Mouse (Mus musculus) limb, embryonic 14.5 days (tissue): Measurements from ENCODE around the gene Efemp1. TPM values are rescaled to one million over a fixed set of nuclear protein-coding genes. Genes with fewer than 3 reads are reported as not detected.

ENCODE experiments used
- ATAC-seq: fragments of 200-750 bp; cut with Nextera tagmentation; 2 replicates; pipeline ENCODE4 v1.8.0; 2017; ENCODE audit warnings: low read depth, moderate number of reproducible peaks, moderate TSS enrichment; ENCODE audit not compliant: low FRiP score
- DNase-seq: peaks from one replicate; pipeline ENCODE4 v3.0.0-alpha.2; 2015; ENCODE audit warnings: low spot score
- H3K27ac ChIP-seq: fragments of 300-500 bp; sonication (generic); replicated peaks from 2 replicates; pipeline ENCODE4 v1.5.1; 2014; ENCODE audit warnings: low read depth, mild to moderate bottlenecking, low read length, moderate library complexity, mixed read lengths
- H3K27me3 ChIP-seq: fragments of 300-500 bp; sonication (generic); 2 replicates; pipeline ENCODE4 v1.6.1; 2014; ENCODE audit warnings: low read length, mixed read lengths; ENCODE audit not compliant: control insufficient read depth, insufficient read depth
- H3K36me3 ChIP-seq: fragments of 300-500 bp; sonication (generic); 2 replicates; pipeline ENCODE4 v1.6.1; 2014; ENCODE audit warnings: mild to moderate bottlenecking, low read length, moderate library complexity, mixed read lengths; ENCODE audit not compliant: control insufficient read depth, insufficient read depth
- H3K4me1 ChIP-seq: fragments of 300-500 bp; sonication (generic); 2 replicates; pipeline ENCODE4 v1.6.1; 2014; ENCODE audit warnings: antibody characterized with exemption, low read length, mixed read lengths; ENCODE audit not compliant: control insufficient read depth, insufficient read depth
- H3K4me2 ChIP-seq: fragments of 300-500 bp; sonication (generic); replicated peaks from 2 replicates; pipeline ENCODE4 v1.6.1; 2014; ENCODE audit warnings: low read depth, mild to moderate bottlenecking, low read length, moderate library complexity; ENCODE audit not compliant: severe bottlenecking
- H3K4me3 ChIP-seq: fragments of 300-500 bp; sonication (generic); replicated peaks from 2 replicates; pipeline ENCODE4 v1.5.1; 2014; ENCODE audit warnings: low read length
- H3K9ac ChIP-seq: fragments of 300-500 bp; sonication (generic); 2 replicates; pipeline ENCODE4 v1.6.1; 2014; ENCODE audit warnings: mild to moderate bottlenecking, low read depth, low read length, moderate library complexity; ENCODE audit not compliant: severe bottlenecking
- H3K9me3 ChIP-seq: fragments of 300-500 bp; sonication (generic); 2 replicates; pipeline ENCODE4 v1.6.1; 2016; ENCODE audit warnings: low read length; ENCODE audit not compliant: control insufficient read depth
- POLR2A ChIP-seq: fragments of 200-500 bp; IDR thresholded peaks from 2 replicates; pipeline ENCODE4 v1.8.0; 2012; ENCODE audit warnings: inconsistent platforms, mild to moderate bottlenecking, moderate library complexity, borderline replicate concordance; ENCODE audit not compliant: insufficient read depth, insufficient read length; ENCODE audit errors: extremely low read depth
- WGBS: fragments of 180-500 bp; shearing (Covaris S2); extraction: QIAGEN DNeasy Blood & Tissue Kit; methylation state at CpG from one replicate; pipeline ENCODE4 v1.1.7; 2014; 5-methylcytosine and 5-hydroxymethylcytosine counted together
- polyA plus RNA-seq, 2 experiments: library from polyadenylated mRNA; depleted of rRNA in 1 of 2; stranded (reverse) in 1 of 2; unstranded in 1 of 2; fragments of >200 nt; fragmentation: Nextera tagmentation in 1 of 2; extraction: Ambion mirVana in 1 of 2; gene quantifications; 2 replicates each; pipeline versions ENCODE4 v1.2.1 to v1.2.3; 2012 to 2014

Efemp1 gene
- polyA plus RNA-seq, 2 experiments, result 35.5 to 39.0 TPM

DNA sequence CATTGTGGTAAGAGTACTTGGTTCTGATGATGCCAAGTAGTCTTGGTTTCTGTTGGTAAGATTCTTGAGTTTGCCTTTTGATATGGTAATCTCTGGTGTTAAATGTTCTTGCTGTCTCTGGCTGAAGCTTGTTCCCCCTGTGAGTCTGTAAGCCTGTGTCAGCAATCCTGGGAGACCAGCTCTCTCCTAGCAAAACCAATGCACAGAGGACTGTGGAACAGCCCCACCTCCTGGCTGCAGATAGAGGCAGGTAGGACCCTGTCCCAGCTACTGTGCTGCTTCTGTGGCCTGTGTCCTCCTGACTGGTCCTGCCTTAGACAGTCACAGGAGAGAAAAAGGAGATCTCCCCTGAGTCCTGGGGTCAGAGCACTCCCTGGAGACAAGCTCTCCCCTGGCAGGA, 81.4 kb downstream of the Efemp1 start:
- no peaks in the 10 kb centered on the region for H3K9me3 ChIP-seq
- H3K36me3 ChIP-seq, result no peaks in the 10 kb centered on the region
- ATAC-seq (no peak), DNase-seq (no peak)
- H3K27me3 ChIP-seq, result no peaks in the 10 kb centered on the region
- TF ChIP-seq POLR2A, result no peak
- no peaks in the 10 kb centered on the region for H3K4me1 ChIP-seq
- H3K4me3 ChIP-seq, result no peak overlapping the region
- H3K9ac ChIP-seq, result no peak overlapping the region
- H3K27ac ChIP-seq, result no peak overlapping the region
- H3K4me2 ChIP-seq, result no peak overlapping the region

DNA sequence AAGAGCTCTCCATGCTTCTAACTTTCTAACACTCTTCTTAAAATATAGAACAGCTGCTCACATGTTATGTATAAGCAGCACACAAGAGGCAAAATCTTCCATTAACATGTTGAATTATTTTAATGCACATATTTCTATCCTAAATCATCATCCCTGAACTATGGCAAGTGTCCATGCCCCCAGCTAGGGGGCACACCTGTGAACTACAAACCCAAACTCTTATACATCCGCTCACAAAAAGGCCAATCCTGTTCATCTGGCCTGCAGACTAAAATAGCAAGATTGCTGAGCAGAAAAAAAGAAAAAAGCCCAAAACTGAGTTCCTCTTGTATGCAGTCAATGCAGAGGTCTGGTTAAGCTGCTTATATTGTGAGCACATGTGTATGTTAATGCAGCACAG, 86.6 kb downstream of the Efemp1 start:
- ATAC-seq (no peak), DNase-seq (no peak)
- H3K9me3 ChIP-seq, result no peaks in the 10 kb centered on the region
- H3K9ac ChIP-seq, result no peak overlapping the region
- H3K27ac ChIP-seq, result no peak overlapping the region
- H3K27me3 ChIP-seq, result no peaks in the 10 kb centered on the region
- no peak overlapping the region for H3K4me2 ChIP-seq
- H3K4me1 ChIP-seq, result no peaks in the 10 kb centered on the region; the same call in 1 of the 2 replicates
- no peak overlapping the region for H3K4me3 ChIP-seq
- WGBS, result 50% methylated on average over 1 of the region's 1 CpGs
- no peaks in the 10 kb centered on the region for H3K36me3 ChIP-seq
- TF ChIP-seq POLR2A, result no peak

DNA sequence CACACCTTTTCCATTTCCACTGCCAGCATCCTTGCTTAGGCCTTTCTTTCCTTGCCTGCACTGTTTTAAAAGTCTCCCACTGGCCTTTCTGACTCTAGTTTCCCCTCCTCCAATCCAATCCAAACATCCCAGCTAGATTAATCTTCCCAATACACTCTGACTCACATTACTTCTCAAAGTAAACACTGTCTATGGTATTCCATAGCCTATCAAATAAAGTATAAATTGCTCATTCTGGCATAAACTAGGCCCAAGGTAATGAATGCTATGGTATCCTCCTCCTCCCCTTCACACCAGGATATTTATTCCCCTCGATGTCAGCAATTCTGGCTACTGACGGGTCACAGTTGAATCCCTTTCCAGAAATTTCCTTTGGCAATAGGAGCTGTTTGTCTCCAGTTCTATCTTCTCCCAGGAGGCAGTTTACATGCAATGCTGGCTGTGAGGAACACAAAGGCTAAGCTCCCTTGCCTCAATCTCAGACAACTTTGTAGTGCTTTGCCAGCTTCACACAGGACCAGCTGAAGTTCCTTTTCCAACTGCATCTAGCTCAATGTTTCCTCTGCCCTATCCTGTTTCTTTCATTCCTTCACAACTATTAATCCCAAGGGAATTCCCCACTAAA, 98.7 kb downstream of the Efemp1 start:
- H3K9me3 ChIP-seq, result no peaks in the 10 kb centered on the region
- WGBS, result 75% methylated on average over 2 of the region's 2 CpGs
- no peak overlapping the region for H3K27ac ChIP-seq
- H3K27me3 ChIP-seq, result no peaks in the 10 kb centered on the region
- H3K36me3 ChIP-seq, result no peaks in the 10 kb centered on the region
- TF ChIP-seq POLR2A, result no peak
- H3K4me1 ChIP-seq, result peaks cover 13% of the 10 kb centered on the region
- no peak overlapping the region for H3K4me3 ChIP-seq
- DNase-seq (no peak), ATAC-seq (no peak)
- H3K4me2 ChIP-seq, result no peak overlapping the region
- H3K9ac ChIP-seq, result no peak overlapping the region

DNA sequence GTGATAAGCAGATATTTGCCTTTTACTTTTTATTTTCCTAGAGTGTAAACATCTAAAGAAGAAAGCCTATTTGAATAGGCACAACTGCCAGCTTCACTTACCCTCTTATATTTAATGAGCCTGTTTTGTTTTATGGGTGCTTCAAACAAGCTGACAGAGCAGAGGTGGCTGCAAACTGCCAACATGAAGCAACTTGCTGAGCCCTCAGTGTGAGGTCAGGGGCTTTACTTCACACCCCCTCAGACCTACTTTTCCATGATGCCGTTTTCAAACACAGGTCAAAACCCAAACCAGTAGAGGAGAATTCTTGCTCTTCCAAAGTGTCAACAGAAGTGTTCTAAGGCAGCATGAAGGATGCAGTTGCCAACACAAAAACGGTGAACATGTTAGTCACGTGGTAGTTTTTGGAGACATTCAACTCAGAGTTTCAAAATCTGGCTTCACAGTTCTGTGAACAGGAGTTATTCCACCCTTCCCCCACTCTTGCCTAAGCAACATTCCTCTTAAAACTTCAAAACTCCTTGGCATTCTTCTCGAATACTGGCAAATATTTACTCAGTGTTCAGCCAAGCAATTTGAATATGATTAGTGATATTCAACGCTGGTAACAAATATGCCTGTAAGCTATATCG, 101.8 kb downstream of the Efemp1 start:
- no peaks in the 10 kb centered on the region for H3K36me3 ChIP-seq
- no peak overlapping the region for H3K27ac ChIP-seq
- DNase-seq, result no peak
- H3K4me1 ChIP-seq, result peaks cover 13% of the 10 kb centered on the region
- WGBS, result 37% methylated on average over 6 of the region's 6 CpGs
- H3K9ac ChIP-seq, result no peak overlapping the region
- H3K27me3 ChIP-seq, result no peaks in the 10 kb centered on the region
- no peak overlapping the region for H3K4me2 ChIP-seq
- ATAC-seq, result no peak
- TF ChIP-seq POLR2A, result no peak
- H3K9me3 ChIP-seq, result no peaks in the 10 kb centered on the region
- H3K4me3 ChIP-seq, result no peak overlapping the region

DNA sequence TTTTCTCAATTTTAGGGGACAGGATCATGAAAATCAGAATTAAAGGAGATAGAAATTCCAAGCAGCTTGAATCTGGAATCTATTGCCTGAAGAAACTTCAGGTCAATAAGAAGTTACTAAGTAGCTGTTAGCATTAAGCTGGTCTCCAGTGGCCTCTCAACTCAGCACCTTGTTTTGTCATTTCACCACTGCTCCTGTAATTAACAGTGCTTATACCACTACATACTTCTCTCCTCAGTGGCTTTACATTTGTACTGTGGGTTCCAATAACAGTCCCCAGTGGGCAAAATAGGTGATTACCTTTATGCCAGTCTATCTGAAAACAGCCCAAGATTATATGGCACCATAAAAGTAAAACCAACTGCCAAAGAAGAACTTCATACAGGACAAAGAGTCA, 102.3 kb downstream of the Efemp1 start:
- H3K27me3 ChIP-seq, result no peaks in the 10 kb centered on the region
- no peak overlapping the region for H3K4me3 ChIP-seq
- DNase-seq, result no peak
- no peak overlapping the region for H3K9ac ChIP-seq
- H3K9me3 ChIP-seq, result no peaks in the 10 kb centered on the region
- H3K27ac ChIP-seq, result no peak overlapping the region
- peaks cover 13% of the 10 kb centered on the region for H3K4me1 ChIP-seq
- no peak for ATAC-seq
- H3K36me3 ChIP-seq, result no peaks in the 10 kb centered on the region
- TF ChIP-seq POLR2A, result no peak
- no peak overlapping the region for H3K4me2 ChIP-seq
